Mouse (Mus musculus) right cerebral cortex, adult 18-20 months (tissue): Measurements from ENCODE around the gene Vac14.
"Not testable (repeated sequence)": the region's sequence is repeated elsewhere in the genome, so short reads cannot be mapped to it uniquely, and the experiment has no call there.

Experiments
- DNase-seq: peaks from one replicate; pipeline ENCODE4 v3.0.0; 2022; ENCODE audit warnings: mixed read lengths

Vac14 gene

DNA sequence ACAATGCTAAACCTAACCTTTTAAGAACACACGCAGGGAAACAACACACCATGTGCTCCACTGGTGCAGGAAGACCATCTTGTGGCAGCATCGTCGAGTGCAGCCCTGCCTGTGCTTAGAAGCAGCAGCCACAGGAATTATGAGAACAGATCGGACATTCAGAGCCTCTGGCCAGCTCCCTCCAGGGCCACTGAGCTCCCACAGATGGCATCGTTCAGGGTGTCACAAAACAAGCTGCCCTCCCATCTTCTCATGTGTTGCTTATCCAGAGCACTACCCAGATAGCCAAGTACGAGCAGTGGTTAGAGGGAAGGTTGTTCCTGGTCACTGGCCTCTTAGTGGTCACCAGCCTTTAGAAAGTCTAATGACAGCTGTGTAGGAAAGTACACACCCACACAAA lies 30.9 kb downstream of the Vac14 start:
- no peak for DNase-seq

GRCm38 (mm10) chr8:110650838-110651237 lies 32.5 kb downstream of the Vac14 start:
- DNase-seq = no peak

DNA sequence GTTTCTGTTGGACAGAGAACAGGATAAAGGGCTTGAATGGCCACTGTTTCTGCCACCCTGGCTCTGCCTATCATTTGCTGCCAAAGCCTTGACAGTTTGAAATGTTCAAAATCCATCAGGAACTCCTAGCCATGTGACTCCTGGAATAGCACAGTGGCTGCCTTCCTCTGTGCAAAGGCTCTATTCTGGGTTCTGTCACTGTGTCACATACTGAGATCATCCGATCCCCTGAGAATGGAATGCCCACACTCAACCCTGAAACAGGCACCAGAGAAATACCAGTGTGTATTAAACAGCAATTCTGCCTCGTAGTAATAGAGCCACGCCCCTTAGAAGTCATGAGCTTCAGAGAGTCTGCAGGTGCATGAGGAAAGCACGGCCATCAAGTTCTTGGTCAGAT lies 33.5 kb downstream of the Vac14 start:
- no peak for DNase-seq

GRCm38 (mm10) chr8:110654075-110655060 lies 36.0 kb downstream of the Vac14 start:
- no peak for DNase-seq

DNA sequence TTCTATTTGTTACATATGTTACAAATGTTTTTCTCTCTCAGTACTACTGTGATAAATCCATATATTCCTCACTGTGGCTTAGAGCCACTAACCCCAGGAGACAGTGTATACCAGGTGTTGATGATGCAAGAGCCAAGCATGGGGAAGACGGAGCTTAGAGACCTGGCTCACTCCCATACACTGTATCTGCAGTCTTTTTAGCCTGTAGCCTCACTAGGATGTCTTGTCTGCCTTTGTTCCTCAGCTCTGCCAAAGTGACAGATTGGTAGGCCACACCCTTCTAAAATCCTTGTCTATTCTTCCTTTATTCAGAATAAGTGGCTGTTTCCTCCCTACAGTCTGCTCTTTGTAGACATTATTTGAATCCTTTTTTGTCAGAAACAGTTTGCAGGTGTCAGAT lies 37.4 kb downstream of the Vac14 start:
- no peak for DNase-seq

DNA sequence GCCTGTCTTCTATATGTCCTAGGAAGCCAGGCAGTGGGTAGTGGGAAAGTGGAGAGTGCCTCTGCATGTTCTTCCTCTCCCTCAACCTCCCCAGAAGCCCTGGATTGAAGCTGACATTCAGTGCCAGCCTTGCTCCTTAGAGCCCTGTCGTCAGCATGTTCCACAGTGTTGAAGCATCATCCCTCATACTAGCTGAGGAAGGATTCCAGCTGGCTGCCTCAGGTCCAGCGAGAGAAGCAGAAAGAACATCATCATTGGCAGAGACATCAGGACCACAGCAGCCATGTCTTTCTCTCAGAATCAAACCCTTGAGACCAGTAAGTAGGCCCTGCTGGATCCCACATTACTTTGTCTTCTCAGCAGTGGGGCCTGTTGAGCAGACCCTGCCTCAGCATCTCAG lies 39.3 kb downstream of the Vac14 start:
- no peak for DNase-seq

DNA sequence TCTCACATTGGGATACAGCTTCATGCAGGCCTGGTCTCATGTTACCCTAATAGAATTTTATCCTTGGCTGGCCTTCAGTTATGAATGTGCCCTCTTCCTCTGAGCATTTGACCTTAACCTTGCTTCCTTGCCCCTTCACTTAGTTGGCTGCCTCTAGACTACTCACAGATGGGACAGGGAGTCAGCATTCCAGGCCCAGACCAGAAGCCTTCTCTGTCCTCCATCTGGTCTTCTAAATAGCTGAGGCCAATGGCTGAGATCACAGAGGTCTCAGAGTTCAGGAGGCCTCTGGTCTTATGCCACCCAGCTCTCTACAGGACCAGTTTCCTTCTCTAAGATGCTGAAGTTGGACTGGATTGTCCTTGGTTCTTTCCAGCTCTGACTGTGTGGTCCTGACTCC lies 41.7 kb downstream of the Vac14 start:
- no peak for DNase-seq

GRCm38 (mm10) chr8:110662545-110662944 lies 44.2 kb downstream of the Vac14 start:
- DNase-seq = no peak

GRCm38 (mm10) chr8:110663015-110663742 lies 44.8 kb downstream of the Vac14 start:
- DNase-seq = no peak

DNA sequence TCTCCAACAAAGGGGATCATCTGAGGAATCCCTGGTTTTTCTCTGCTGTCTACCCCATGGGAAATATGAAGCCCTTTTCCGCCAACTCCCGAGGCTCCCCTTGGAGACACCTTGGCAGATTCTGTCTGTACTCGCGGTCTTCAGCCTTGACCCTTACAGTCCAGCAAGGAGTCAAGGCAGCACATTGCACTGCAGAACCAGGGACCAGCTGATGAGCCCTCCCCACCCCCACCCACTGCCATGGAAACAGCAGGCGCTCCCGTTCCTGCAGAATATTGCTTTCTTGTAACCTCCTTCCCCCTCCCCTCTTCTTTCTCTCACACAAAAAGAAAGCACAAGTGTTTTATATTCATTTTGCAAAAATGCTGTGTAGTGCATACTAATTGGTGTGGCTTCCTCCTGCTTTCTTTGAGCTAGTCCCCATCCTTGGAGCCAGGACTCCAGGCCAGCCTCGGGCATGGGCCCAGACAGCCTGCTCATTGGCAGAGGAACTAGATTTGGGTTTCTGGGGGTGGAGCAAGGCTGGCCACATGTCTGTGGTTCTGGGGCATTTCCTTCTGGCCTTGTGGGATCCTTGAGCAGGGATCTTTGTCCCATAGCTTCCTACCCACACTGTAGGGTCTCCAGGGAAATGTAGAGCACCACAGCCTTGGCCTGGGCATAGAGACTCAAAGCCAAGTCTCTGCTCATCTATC lies 46.0 kb downstream of the Vac14 start:
- peak; percentile 73 for DNase-seq

GRCm38 (mm10) chr8:110665000-110665399 lies 46.6 kb downstream of the Vac14 start:
- DNase-seq = no peak

DNA sequence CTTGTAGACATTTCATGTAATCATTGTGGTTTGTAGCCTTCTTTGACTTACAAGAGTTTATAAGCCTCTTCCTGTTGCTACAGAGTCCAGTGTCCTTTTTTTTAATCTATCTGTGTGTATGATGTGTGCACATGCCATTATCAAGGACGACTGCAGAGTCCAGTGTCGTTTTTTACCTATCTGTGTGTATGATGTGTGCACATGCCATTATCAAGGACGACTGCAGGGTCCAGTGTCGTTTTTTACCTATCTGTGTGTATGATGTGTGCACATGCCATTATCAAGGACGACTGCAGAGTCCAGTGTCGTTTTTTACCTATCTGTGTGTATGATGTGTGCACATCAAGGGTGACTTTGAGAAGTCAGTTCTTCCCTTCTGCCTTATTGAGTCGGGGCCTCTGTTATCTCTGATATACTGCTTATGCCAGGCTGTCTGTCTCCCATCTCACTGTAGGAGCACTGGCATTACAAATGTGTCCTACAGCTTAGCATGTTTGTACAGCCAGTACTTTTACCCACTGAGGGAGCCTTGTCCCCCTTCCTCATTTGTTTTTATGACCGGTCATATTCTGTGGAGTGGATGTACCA lies 49.3 kb downstream of the Vac14 start:
- not testable (repeated sequence) for DNase-seq

DNA sequence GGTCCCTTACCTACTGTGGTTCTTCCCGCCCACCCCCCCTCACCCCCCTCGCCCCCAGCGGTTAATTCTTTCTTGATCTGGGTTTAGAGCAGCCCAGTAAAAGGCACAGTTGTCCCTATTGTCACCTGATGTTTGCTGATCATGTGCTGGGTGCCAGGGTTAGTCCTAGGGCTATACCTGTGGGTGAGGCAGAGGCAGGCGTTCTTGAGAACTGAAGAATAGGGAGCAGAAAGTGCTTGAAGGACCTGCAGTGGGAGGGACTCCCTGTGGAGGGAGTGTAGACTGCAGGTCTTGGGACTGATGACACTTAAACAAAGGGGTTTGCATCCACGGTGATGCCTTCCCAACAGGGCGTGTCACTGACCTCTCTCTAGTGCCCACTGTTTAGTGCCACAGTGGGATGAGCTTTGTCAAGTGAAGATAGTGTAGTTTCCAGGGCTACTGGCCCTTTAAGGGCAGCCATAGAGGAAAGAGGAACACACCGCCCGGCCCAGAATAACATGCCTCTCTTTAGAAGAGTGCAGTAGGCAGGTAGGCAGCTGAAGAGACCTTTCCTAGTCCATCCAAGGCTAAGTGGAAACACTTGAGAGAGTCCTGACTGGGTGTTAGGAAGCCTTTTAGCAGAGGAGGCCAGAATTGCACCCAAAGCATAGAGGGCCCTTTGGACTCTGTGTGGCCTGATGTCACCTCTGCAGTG lies 51.7 kb downstream of the Vac14 start:
- DNase-seq = no peak

GRCm38 (mm10) chr8:110671309-110671708 lies 52.9 kb downstream of the Vac14 start:
- peak; percentile 63 for DNase-seq

- DNase-seq = no peak
Observed at GRCm38 (mm10) chr8:110672133-110672532, 53.7 kb downstream of the Vac14 start.

GRCm38 (mm10) chr8:110673168-110673567 lies 54.8 kb downstream of the Vac14 start:
- DNase-seq = no peak

DNA sequence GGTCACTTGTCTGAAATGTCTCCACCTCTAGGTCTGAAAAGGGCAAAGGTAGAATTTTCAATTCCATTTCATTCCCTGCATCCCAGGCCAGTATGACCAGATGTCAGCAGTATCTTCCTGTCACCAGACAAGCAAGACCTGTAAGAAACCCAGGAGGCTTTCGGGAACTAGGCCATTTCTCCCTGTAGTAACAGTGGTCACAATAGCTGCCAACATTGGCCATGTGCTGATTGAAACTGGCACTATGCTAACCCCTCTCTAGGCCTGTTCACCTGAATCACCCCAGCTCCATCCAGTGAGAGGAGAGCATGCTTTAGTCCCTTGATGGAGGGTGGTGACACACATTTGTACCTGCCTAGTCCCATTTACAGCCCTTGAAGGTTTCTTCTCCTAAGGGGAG lies 56.2 kb downstream of the Vac14 start:
- no peak for DNase-seq

DNA sequence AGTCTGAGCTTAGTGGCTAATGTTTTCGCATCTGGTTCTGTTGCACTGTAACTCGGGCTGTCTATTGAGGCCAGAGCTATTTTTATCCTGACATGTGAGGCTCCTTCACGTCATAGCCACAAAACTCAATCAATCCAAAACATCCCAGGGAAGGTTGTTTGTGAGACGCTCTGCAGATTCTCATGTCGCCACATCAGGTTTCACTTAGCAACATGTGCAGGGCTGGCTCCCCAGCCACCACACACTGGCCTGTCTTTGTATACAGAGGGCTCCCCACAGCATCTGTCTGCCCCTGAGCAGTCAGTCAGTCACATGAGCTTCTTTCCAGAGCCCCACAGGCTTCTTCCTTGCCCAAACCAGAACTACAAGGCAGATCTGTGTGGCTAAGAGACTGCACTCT lies 58.3 kb downstream of the Vac14 start:
- no peak for DNase-seq

- DNase-seq = no peak
Observed at GRCm38 (mm10) chr8:110677174-110677660, 58.8 kb downstream of the Vac14 start.

GRCm38 (mm10) chr8:110678989-110679388 lies 60.6 kb downstream of the Vac14 start:
- DNase-seq = peak; percentile 54

DNA sequence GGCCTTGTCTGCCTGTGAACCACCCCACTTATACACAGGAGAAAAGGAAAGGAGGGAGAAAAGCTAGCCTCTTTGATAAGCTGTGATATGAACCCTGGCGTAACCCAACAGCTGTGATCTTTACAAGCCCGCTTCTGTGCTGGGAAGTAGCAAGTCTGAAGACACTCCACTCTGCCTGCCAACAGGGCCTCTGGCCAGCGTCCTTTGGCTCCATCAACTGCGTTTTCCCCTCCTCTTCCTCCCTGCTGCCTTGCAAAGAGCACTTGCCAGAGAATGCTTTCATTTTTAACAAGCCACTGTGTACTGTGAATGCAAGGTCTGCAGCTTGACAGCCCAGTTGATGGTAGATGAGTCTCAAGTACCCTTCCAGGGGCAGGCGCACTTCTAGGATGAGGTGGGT lies 69.3 kb downstream of the Vac14 start:
- peak; percentile 53 for DNase-seq

GRCm38 (mm10) chr8:110689961-110690360 lies 71.6 kb downstream of the Vac14 start:
- DNase-seq = no peak
